Mouse (Mus musculus) C2C12 (cell line): ENCODE results near the gene Ereg. TPM values are rescaled to one million over a fixed set of nuclear protein-coding genes. Genes with fewer than 3 reads are reported as not detected.
A peak's percentile ranks its signal among the peaks of the same experiment; 100 is the strongest.

Source experiments
- H3K27me3 ChIP-seq: one replicate; pipeline ENCODE4 v1.6.1; 2011; ENCODE audit not compliant: control insufficient read depth, insufficient read depth, insufficient read length
- H3K36me3 ChIP-seq: one replicate; pipeline ENCODE4 v1.6.1; 2011; ENCODE audit not compliant: control insufficient read depth, insufficient read depth
- H3K4me3 ChIP-seq: one replicate; pipeline ENCODE4 v1.5.1; 2011; ENCODE audit warnings: mild to moderate bottlenecking, control low read depth; ENCODE audit not compliant: poor library complexity, insufficient read depth, severe bottlenecking
- H3K79me2 ChIP-seq: one replicate; pipeline ENCODE4 v1.6.1; 2011; ENCODE audit not compliant: control insufficient read depth, insufficient read depth
- H3K79me3 ChIP-seq: one replicate; pipeline ENCODE4 v1.6.1; 2011; ENCODE audit warnings: low read depth, control low read depth
- H3ac ChIP-seq: one replicate; pipeline ENCODE3; 2011; ENCODE audit warnings: low read depth; ENCODE audit not compliant: control insufficient read depth, insufficient read length
- CEBPB ChIP-seq: IDR thresholded peaks from one replicate; pipeline ENCODE4 v1.6.1; 2011; ENCODE audit warnings: low read depth, mild to moderate bottlenecking, control low read depth, moderate library complexity
- CTCF ChIP-seq: IDR thresholded peaks from one replicate; pipeline ENCODE4 v1.5.1; 2011; ENCODE audit not compliant: control insufficient read depth, insufficient read depth, insufficient read length
- FOSL1 ChIP-seq: IDR thresholded peaks from one replicate; pipeline ENCODE4 v1.8.0; 2011; ENCODE audit warnings: mild to moderate bottlenecking, low read length; ENCODE audit not compliant: poor library complexity, insufficient read depth, severe bottlenecking
- MAX ChIP-seq: IDR thresholded peaks from one replicate; pipeline ENCODE4 v1.6.1; 2011; ENCODE audit warnings: mild to moderate bottlenecking, control low read depth
- MYOD1 ChIP-seq: IDR thresholded peaks from one replicate; pipeline ENCODE4 v1.6.1; 2011; ENCODE audit warnings: low read depth; ENCODE audit not compliant: control insufficient read depth, insufficient read length
- MYOG ChIP-seq: IDR thresholded peaks from one replicate; pipeline ENCODE4 v1.6.1; 2011; ENCODE audit not compliant: control insufficient read depth, insufficient read length; ENCODE audit errors: extremely low read depth
- USF1 ChIP-seq: IDR thresholded peaks from one replicate; pipeline ENCODE4 v1.6.1; 2011; ENCODE audit warnings: low read depth, mild to moderate bottlenecking, control low read depth, moderate library complexity
- polyA plus RNA-seq: library from polyadenylated mRNA; unstranded; fragments of >200 nt; fragmentation: generic; extraction: Trizol; gene quantifications from one replicate; pipeline ENCODE4 v1.2.1, GENCODE M21; 2012; ENCODE audit warnings: missing spikeins

The Ereg gene
- polyA plus RNA-seq, 1 experiment: 3.6 TPM

- Histone ChIP-seq H3K27me3 (no peaks in the 10 kb centered on the region), H3K79me2 (no peaks in the 10 kb centered on the region), H3ac (no peak overlapping the region), H3K79me3 (no peaks in the 10 kb centered on the region), H3K4me3 (no peak overlapping the region), H3K36me3 (no peaks in the 10 kb centered on the region)
- no peak for TF ChIP-seq MAX
- no peak for TF ChIP-seq FOSL1
- TF ChIP-seq MYOG: no peak
- TF ChIP-seq CTCF: no peak
- TF ChIP-seq CEBPB: no peak
- no peak for TF ChIP-seq MYOD1
- TF ChIP-seq USF1: no peak
These were observed 36.7 kb upstream of the Ereg start for GRCm38 (mm10) chr5:91037756-91038155.

- H3K79me2 ChIP-seq: no peaks in the 10 kb centered on the region
- H3ac ChIP-seq: no peak overlapping the region
- H3K27me3 ChIP-seq: no peaks in the 10 kb centered on the region
- no peak overlapping the region for H3K4me3 ChIP-seq
- no peaks in the 10 kb centered on the region for H3K79me3 ChIP-seq
- TF ChIP-seq MAX: no peak
- TF ChIP-seq USF1: no peak
- TF ChIP-seq CEBPB: no peak
- TF ChIP-seq CTCF: no peak
- no peak for TF ChIP-seq MYOG
- TF ChIP-seq FOSL1: no peak
- no peak for TF ChIP-seq MYOD1
- no peaks in the 10 kb centered on the region for H3K36me3 ChIP-seq
These were observed 35.9 kb upstream of the Ereg start for GRCm38 (mm10) chr5:91038547-91038946.

GRCm38 (mm10) chr5:91038963-91039362 is 35.5 kb upstream of the Ereg start:
- Histone ChIP-seq H3K27me3 (no peaks in the 10 kb centered on the region), H3K79me3 (no peaks in the 10 kb centered on the region), H3K79me2 (no peaks in the 10 kb centered on the region), H3ac (no peak overlapping the region), H3K4me3 (no peak overlapping the region), H3K36me3 (no peaks in the 10 kb centered on the region)
- TF ChIP-seq CTCF: no peak
- TF ChIP-seq MYOD1: no peak
- no peak for TF ChIP-seq FOSL1
- no peak for TF ChIP-seq CEBPB
- TF ChIP-seq MAX: no peak
- TF ChIP-seq USF1: no peak
- no peak for TF ChIP-seq MYOG

DNA sequence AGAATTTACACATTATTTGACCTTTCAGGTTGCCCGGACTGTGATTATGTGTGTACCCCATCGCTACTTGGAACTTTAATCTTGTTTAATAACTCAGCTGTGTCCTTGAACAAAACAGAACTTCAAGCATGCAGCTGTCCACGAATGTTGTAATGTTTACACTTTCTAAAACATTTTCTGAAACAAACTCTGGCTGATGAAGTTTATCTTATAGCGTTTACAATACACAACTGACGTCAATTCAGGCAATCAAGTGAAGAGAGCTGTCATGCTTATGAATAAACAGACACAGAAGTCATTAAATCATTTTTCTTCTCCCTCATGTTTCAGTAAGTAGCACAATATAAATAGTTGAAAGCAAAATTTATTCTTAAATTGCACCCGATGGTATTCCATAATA is 26.4 kb upstream of the Ereg start:
- Histone ChIP-seq H3K79me3 (peaks cover 3% of the 10 kb centered on the region), H3K79me2 (peaks cover 5% of the 10 kb centered on the region), H3K27me3 (no peaks in the 10 kb centered on the region), H3K36me3 (peaks cover 16% of the 10 kb centered on the region), H3K4me3 (no peak overlapping the region), H3ac (no peak overlapping the region)
- TF ChIP-seq MAX (no peak), USF1 (no peak), MYOD1 (no peak), MYOG (no peak), CTCF (no peak), CEBPB (no peak), FOSL1 (no peak)

DNA sequence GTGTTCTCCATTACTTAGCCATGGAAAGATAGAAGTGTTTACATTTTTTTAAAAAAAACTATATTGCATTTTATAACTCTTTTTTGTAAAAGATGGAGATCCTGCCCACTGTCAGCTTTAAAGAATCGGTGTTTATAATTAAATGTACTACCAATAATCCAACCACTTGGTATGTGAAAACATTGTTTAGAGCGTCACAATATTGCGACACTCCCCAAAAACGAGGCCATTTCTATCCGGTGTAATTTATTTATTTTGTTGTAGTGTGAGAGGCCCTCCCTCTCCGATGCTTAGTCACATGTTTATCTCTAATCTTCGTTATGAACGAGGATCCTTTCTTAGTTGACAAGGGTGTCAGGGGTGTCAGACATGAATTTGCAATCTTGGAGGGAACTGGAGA is 26.0 kb upstream of the Ereg start:
- H3K79me2 ChIP-seq: peaks cover 9% of the 10 kb centered on the region

DNA sequence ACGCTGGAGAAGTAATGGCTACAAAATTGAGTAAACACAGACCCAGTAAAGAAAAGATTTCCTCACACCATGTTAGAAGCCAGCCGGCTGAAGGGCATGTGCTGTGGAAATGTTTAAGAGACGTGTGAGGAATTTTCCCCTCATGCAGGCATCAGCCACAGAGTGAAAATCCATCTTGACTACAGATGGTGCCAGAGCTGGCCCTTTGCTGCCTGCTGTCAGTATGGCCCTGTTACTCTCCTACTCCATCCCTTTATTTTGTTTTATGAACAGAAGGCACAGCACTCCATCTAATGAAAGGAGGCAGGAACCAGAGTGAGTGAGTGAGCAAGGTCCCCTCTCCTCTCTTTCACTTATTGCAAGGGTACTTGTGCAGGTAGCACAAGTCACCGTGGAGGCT is 2.1 kb upstream of the Ereg start:
- peaks cover 62% of the 10 kb centered on the region for H3K79me3 ChIP-seq
- H3ac ChIP-seq: peak overlapping the region; percentile 10
- H3K79me2 ChIP-seq: peaks cover 81% of the 10 kb centered on the region
- peaks cover 16% of the 10 kb centered on the region for H3K36me3 ChIP-seq
- no peak overlapping the region for H3K4me3 ChIP-seq
- H3K27me3 ChIP-seq: no peaks in the 10 kb centered on the region
- TF ChIP-seq MYOD1 (no peak), FOSL1 (no peak), USF1 (no peak), CEBPB (no peak), MYOG (no peak), CTCF (no peak), MAX (no peak)

More for the DNA sequence above, 26.0 kb upstream of the Ereg start:
- Histone ChIP-seq H3K4me3 (no peak overlapping the region), H3K79me3 (peaks cover 3% of the 10 kb centered on the region), H3K36me3 (peaks cover 16% of the 10 kb centered on the region), H3ac (no peak overlapping the region), H3K27me3 (no peaks in the 10 kb centered on the region)
- no peak for TF ChIP-seq USF1
- no peak for TF ChIP-seq CTCF
- no peak for TF ChIP-seq FOSL1
- no peak for TF ChIP-seq MYOD1
- no peak for TF ChIP-seq MYOG
- no peak for TF ChIP-seq MAX
- TF ChIP-seq CEBPB: no peak

DNA sequence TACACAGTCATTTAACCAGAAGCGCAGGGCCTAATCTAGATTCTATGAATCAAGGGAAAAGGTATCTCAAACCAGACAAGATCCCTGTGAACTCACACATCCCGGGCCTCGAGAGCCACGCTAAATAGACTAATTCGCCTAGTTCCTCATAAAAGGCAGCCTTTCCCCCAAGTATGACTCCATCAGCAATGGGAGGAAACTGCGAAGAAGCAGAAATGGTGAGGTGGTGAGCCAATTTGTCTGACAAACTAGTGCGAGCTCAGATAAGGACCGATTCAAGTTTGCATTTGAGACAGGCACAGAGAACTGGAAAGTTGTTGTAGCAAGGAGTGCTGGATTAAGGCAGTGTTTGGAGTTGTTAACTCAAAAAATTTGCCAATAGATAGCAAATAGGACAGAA is 796 bp upstream of the Ereg start:
- Histone ChIP-seq H3K79me3 (peaks cover 65% of the 10 kb centered on the region), H3K27me3 (no peaks in the 10 kb centered on the region), H3ac (peak overlapping the region; percentile 72), H3K36me3 (peaks cover 16% of the 10 kb centered on the region), H3K4me3 (peak overlapping the region; percentile 58), H3K79me2 (peaks cover 80% of the 10 kb centered on the region)
- TF ChIP-seq MYOG (no peak), FOSL1 (no peak), MAX (no peak), CEBPB (no peak), USF1 (no peak), MYOD1 (no peak), CTCF (no peak)
